Mouse (Mus musculus): ENCODE results near the gene Mrpl50.
A peak's percentile ranks its signal among the peaks of the same experiment; 100 is the strongest.
"Not testable (repeated sequence)": the region's sequence is repeated elsewhere in the genome, so short reads cannot be mapped to it uniquely, and the experiment has no call there.

Mrpl50 gene

DNA sequence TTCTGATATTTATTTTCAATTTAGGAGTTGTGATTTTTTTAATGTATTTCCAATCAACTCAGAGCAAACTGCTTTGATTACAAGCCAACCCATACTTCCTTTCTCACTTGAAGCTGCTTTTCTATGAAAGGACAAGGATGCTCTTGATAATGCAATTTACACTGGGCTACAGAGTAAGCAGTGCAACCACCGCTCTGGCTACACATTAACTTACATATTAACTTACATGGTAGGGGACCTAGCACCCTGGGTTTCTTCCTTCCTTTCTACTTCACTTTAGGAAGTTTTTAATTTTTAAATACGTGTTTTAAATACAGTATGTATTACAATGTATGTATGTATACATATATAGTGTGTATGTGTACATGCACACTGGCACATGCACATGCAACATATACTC, 11.7 kb downstream of the Mrpl50 start:
- DNase-seq (ENCODE audit: low spot score in 2 of 2) = no peak

DNA sequence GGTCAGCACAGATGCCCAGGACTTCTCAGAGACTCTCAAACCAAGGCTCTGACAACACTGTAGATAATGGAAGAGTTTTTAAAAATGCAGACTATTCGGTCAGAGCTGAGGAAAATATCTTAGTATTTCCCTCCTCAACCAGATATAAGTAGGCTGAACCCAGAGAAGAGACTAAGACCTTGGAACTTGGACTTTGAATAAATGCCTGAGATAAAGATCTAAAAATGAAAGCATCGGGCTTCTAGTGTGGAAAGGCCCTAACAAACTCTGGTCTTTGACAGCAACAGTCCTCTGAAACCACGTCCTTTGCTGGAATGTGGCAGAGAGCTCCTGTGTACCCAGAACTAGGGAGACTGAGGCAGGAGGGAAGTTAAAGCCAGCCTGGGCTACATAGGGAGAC, 14.5 kb downstream of the Mrpl50 start, which contains the start of gene Baat:
Gene Baat (minus strand): TSS at position 172 of the 400 bp plus-strand sequence.
- no peak for DNase-seq (ENCODE audit: low spot score in 2 of 2)

DNA sequence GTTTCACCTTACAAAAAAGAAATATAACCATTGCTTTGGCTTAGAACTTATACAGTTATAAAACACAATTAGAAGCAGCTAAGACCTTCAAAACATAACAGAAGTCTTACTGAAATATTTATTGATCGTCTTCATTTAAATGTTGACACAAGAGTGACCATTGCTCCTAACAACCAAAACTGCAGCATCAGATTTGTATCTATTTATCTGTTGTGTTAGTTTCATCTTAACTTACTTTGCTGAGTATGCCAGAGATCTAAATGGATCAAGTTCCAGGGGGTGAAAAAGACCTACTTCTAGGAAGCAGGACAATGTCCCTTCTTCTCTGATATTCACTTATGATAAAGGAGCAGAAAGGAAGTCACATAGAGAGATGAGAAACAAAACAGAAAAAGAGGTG, 17.3 kb downstream of the Mrpl50 start:
- DNase-seq (ENCODE audit: low spot score in 2 of 2) = no peak

GRCm38 (mm10) chr4:49485934-49486650, 34.8 kb downstream of the Mrpl50 start:
- DNase-seq (ENCODE audit: low spot score in 2 of 2) = not testable (repeated sequence)

- DNase-seq (ENCODE audit: low spot score in 2 of 2) = no peak
Observed at GRCm38 (mm10) chr4:49485442-49485841, 35.5 kb downstream of the Mrpl50 start.

DNA sequence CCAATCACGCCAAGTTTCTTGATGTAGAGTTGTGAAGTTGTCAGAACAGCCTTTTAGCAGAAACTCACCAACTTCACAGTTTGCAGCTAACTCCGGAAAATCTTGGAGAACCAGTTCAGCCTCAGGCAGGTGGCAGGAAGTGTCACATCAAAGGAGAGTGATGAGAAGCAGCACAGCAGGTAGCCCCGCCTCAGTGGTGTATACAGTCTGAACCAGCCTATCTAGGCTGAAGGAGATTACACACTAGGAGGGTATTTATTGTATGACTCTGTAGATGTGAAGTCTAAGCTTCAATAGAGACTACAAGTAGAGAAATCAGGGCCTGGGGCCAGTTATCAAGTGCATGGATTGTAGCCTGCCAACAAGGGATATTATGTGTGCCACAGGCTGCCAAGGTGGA, 40.0 kb downstream of the Mrpl50 start:
- DNase-seq (ENCODE audit: low spot score in 2 of 2) = peak; percentile 38

- no peak for DNase-seq (ENCODE audit: low spot score in 2 of 2)
Observed at GRCm38 (mm10) chr4:49480104-49480760, 40.7 kb downstream of the Mrpl50 start.

GRCm38 (mm10) chr4:49479035-49479434, 41.9 kb downstream of the Mrpl50 start:
- DNase-seq (ENCODE audit: low spot score in 2 of 2) = not testable (repeated sequence)

GRCm38 (mm10) chr4:49478118-49478877, 42.6 kb downstream of the Mrpl50 start:
- peak; percentile 37 to 43 for DNase-seq (ENCODE audit: low spot score in 2 of 2)

GRCm38 (mm10) chr4:49474583-49474982, 46.3 kb downstream of the Mrpl50 start:
- DNase-seq (ENCODE audit: low spot score in 2 of 2) = no peak

DNA sequence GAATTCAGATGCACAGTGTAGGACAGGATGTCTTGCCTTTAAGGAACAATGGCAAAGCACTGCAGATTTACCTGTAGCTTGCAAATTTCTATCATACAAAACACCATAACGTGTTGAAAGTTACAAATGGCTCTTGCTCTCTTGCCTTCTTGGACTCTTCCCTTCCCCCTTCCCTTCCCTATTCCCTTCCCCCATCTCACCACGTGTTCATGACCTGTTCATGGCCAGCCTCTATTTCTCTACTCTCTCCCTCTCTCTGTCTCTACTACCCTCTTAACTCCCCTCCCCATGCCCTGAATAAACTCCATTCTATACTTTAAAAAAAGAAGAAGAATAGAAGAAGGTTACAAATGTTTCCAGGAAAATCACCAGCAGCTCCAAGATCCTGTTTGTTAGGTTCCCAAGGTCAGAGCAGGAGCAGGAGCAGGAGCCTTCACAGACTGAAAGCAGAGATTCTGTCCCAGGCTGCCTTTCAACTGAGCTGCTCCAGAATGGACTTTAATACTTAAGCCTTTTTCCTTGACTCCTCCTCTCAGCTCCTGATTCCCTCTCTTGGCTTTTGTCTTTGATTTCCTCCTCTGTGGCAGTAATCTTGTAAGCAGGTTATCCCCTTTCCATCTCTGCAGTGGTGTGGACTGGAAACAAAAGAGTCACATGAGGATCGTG, 47.3 kb downstream of the Mrpl50 start, which contains the start of gene Acnat1:
Gene Acnat1 (minus strand): TSS at position 478 of the 666 bp plus-strand sequence.
- DNase-seq (ENCODE audit: low spot score in 2 of 2) = no peak

DNA sequence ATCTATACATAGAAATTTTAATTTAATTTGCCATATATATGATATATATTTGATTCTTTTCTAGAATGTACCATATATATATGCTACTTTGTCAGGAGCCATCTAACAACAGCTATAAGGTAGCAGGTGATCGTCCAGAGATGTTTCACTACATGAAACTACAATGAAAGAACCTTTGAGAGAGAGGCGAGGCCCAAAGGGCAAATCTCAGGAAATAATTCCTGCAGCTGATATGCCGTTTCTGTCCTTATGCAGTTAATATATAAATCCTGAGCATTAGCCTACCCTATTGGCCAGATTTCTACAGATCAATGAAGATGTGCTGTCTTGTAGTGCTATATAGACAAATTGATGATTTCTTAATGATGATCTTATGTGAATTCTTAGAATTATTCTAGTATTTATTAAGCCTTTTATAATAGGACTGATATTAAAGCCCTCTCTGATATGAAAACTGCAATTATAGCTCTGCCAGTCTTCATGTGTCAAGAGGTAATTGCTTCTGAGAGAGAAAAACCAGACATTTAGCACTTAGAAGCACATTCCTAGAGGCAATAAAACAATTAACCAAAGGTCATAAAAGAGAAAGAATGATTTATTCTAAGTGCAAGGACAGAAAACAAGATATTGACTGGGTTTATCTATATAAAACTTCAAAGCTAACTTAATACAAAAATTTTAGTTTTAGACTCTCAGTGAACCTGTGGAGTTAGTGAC, 51.3 kb downstream of the Mrpl50 start:
- no peak for DNase-seq (ENCODE audit: low spot score in 2 of 2)

DNA sequence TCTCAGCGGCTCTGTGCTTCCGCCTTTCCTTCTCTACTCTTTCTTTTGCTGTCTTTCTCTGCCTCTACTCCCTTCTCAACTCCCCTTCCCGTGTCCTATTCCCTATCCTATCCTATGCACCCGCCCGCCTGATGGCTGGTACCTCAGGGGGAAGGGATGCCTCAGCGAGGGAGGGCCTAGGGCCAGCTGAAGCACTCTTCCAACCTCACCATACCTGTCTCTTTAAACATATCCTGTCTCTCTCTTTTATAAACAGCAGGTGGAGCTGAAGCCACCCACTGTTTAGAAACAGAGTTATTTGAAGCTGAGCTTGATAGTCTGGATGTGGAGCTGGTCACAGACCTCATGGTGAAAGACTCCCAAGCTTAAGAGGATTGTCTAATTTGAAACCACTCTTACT, 53.5 kb downstream of the Mrpl50 start:
- no peak for DNase-seq (ENCODE audit: low spot score in 2 of 2)

Measured in thymus, postnatal 10 days (tissue).